Mouse (Mus musculus): ENCODE results near the gene Hoxa5. TPM values are rescaled to one million over a fixed set of nuclear protein-coding genes. Genes with fewer than 3 reads are reported as not detected.

The Hoxa5 gene
- 1 to 10 TPM; 2.6 to 3.7 TPM for total RNA-seq (2021)
- long read RNA-seq, experiment 1, partial matches to known transcripts: 0 of 4 reads
- long read RNA-seq, experiment 1, other reads (novel, unspliced or antisense): 2 of 4 reads
- long read RNA-seq, experiment 2, partial matches to known transcripts: 0 of 5 reads
- long read RNA-seq, experiment 2, other reads (novel, unspliced or antisense): 4 of 5 reads

GRCm38 (mm10) chr6:52204050-52204752, at the start of gene Hoxa5:
TSS of gene Hoxa5 (minus strand) at chr6:52204587.
- DNase-seq: peak; percentile 88

- peak; percentile 41 for DNase-seq
These were observed 49.4 kb upstream of the Hoxa5 start for GRCm38 (mm10) chr6:52253511-52254500.

GRCm38 (mm10) chr6:52252775-52253376, 48.5 kb upstream of the Hoxa5 start:
- peak; percentile 32 for DNase-seq

- DNase-seq: no peak
These were observed 47.8 kb upstream of the Hoxa5 start for GRCm38 (mm10) chr6:52252016-52252774.

- no peak for DNase-seq
These were observed 46.9 kb upstream of the Hoxa5 start for GRCm38 (mm10) chr6:52251177-52251879.

GRCm38 (mm10) chr6:52249826-52250225, 45.4 kb upstream of the Hoxa5 start:
- no peak for DNase-seq

GRCm38 (mm10) chr6:52249415-52249738, 45.0 kb upstream of the Hoxa5 start:
- no peak for DNase-seq

GRCm38 (mm10) chr6:52248638-52249414, 44.4 kb upstream of the Hoxa5 start:
- DNase-seq: no peak

- DNase-seq: no peak
These were observed 43.6 kb upstream of the Hoxa5 start for GRCm38 (mm10) chr6:52247766-52248637.

GRCm38 (mm10) chr6:52246916-52247315, 42.5 kb upstream of the Hoxa5 start:
- DNase-seq: no peak

GRCm38 (mm10) chr6:52246403-52246803, 42.0 kb upstream of the Hoxa5 start:
- peak; percentile 33 for DNase-seq

- peak; percentile 17 for DNase-seq
These were observed 41.4 kb upstream of the Hoxa5 start, which contains the start of gene Hoxa11 for GRCm38 (mm10) chr6:52245757-52246142. TSS of gene Hoxa11 (minus strand) at chr6:52245810.

- no peak for DNase-seq
These were observed 40.8 kb upstream of the Hoxa5 start for GRCm38 (mm10) chr6:52245040-52245756.

- DNase-seq: no peak
These were observed 40.2 kb upstream of the Hoxa5 start for GRCm38 (mm10) chr6:52244471-52245039.

- peak; percentile 8 for DNase-seq
These were observed 39.3 kb upstream of the Hoxa5 start for GRCm38 (mm10) chr6:52243681-52244121.

- peak; percentile 9 for DNase-seq
These were observed 38.5 kb upstream of the Hoxa5 start for GRCm38 (mm10) chr6:52242801-52243332.

- DNase-seq: peak; percentile 4
These were observed 36.7 kb upstream of the Hoxa5 start for GRCm38 (mm10) chr6:52241001-52241621.

All from gastrocnemius, postnatal 10 days (tissue).